Mouse (Mus musculus) heart, embryonic 11.5 days (tissue): ENCODE measurements at regions not wholly inside any gene's neighbourhood (a gene's known extent, or its start where the extent isn't known, plus 50 kb on each side); places are given as distances from the start of the nearest gene placed in this dataset.
A peak's percentile ranks its signal among the peaks of the same experiment; 100 is the strongest.

Experiments
- ATAC-seq: fragments of 200-750 bp; cut with Nextera tagmentation; replicated peaks from 2 replicates; pipeline ENCODE4 v1.8.0; 2017; ENCODE audit warnings: moderate library complexity; ENCODE audit not compliant: insufficient number of reproducible peaks, low FRiP score, low TSS enrichment
- H3K27ac ChIP-seq: fragments of 300-500 bp; sonication (generic); 2 replicates; pipeline ENCODE4 v1.5.1; 2014; ENCODE audit warnings: mild to moderate bottlenecking, low read depth, low read length
- H3K27me3 ChIP-seq: fragments of 300-500 bp; sonication (generic); 2 replicates; pipeline ENCODE4 v1.6.1; 2014; ENCODE audit warnings: mild to moderate bottlenecking, low read length, mixed read lengths; ENCODE audit not compliant: control insufficient read depth, insufficient read depth
- H3K36me3 ChIP-seq: fragments of 300-500 bp; sonication (generic); 2 replicates; pipeline ENCODE4 v1.6.1; 2014; ENCODE audit warnings: mild to moderate bottlenecking, low read length, moderate library complexity, mixed read lengths; ENCODE audit not compliant: control insufficient read depth, insufficient read depth
- H3K4me1 ChIP-seq: fragments of 300-500 bp; sonication (generic); 2 replicates; pipeline ENCODE4 v1.6.1; 2014; ENCODE audit warnings: low read length; ENCODE audit not compliant: control insufficient read depth, insufficient read depth
- H3K4me2 ChIP-seq: fragments of 300-500 bp; sonication (generic); 2 replicates; pipeline ENCODE4 v1.6.1; 2014; ENCODE audit warnings: mild to moderate bottlenecking, moderate library complexity
- H3K4me3 ChIP-seq: fragments of 300-500 bp; sonication (generic); 2 replicates; pipeline ENCODE4 v1.5.1; 2014; ENCODE audit warnings: low read depth, low read length
- H3K9ac ChIP-seq: fragments of 300-500 bp; sonication (generic); 2 replicates; pipeline ENCODE4 v1.6.1; 2014; ENCODE audit warnings: mild to moderate bottlenecking, low read depth, low read length, moderate library complexity
- H3K9me3 ChIP-seq: fragments of 300-500 bp; sonication (generic); replicated peaks from 2 replicates; pipeline ENCODE4 v1.6.1; 2016; ENCODE audit warnings: low read length; ENCODE audit not compliant: control insufficient read depth
- WGBS: fragments of 180-500 bp; shearing (Covaris S2); extraction: QIAGEN DNeasy Blood & Tissue Kit; methylation state at CpG from one replicate; pipeline ENCODE4 v1.1.7; 2014; ENCODE audit not compliant: insufficient replicate concordance; 5-methylcytosine and 5-hydroxymethylcytosine counted together

DNA sequence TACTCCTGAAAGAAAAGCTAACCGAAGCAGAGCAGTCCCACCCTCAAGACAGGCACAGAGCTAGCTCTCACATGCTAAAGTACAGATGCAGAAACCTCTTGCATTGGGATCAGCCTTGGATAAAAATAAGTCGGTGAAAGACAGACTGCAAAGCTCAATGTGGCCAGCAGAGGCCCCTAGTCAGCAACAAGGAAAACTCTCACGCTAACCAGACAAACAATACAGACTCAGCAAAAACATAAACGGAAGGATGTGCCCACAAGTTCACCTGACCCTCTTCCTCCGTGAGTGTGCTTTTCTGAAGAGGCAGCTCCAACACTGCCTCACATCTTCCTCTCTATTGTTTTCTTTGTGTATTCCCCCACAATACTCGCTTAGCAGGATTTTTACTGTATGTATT lies 77.8 kb downstream of the Rpia start:
- Histone ChIP-seq H3K4me2 (peak overlapping the region; percentile 45), H3K9me3 (no peaks in the 10 kb centered on the region), H3K36me3 (no peaks in the 10 kb centered on the region), H3K27ac (no peak overlapping the region), H3K4me1 (peaks cover 4% of the 10 kb centered on the region; the same call in 1 of the 2 replicates), H3K27me3 (no peaks in the 10 kb centered on the region), H3K9ac (no peak overlapping the region), H3K4me3 (no peak overlapping the region)
- 7% methylated on average over 6 of the region's 6 CpGs for WGBS
- no peak for ATAC-seq

DNA sequence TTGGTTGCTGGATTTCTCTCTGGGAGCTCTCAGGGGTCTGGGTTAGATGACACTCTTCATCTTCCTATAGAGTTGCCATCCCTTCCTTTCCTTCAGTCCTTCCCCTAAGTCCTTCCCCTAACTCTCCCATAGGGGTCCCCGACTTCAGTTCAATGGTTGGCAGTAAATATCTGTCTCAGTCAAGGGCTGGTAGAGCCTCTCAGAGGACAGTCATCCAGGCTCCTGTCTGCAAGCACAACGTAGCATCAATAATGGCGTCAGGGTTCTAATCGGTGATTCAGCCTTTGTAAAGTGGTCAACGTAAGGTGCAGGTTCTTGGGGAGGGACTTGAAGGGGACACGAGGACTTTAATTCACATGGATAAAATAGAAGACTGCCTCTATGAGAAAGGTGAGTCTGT lies 78.4 kb downstream of the Rpia start:
- no peak overlapping the region for H3K9ac ChIP-seq
- no peak overlapping the region for H3K4me3 ChIP-seq
- no peaks in the 10 kb centered on the region for H3K36me3 ChIP-seq
- H3K27ac ChIP-seq: no peak overlapping the region
- 69% methylated on average over 6 of the region's 6 CpGs for WGBS
- no peaks in the 10 kb centered on the region for H3K9me3 ChIP-seq
- H3K4me1 ChIP-seq: peaks cover 4% of the 10 kb centered on the region; the same call in 1 of the 2 replicates
- ATAC-seq: no peak
- H3K4me2 ChIP-seq: no peak overlapping the region
- no peaks in the 10 kb centered on the region for H3K27me3 ChIP-seq

DNA sequence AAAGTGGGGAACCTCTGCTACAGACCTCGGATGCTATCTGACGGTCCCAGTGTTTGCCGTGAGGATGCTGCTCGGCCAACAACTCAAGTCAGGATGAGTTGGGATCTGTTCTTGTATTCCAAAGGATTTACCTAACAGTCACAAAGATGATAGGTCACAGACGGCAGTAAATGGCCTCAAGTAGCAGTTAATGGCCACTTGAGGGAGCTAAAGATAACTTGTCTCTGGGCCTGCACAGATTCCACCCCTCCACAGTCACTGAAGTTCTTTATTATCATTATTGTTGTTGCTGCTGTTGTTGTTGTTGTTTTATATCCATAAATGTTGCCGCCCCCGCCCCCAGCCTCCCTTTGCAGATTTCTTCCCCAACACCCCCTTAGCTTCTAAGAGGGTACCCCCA lies 78.9 kb downstream of the Rpia start:
- ATAC-seq: no peak
- no peak overlapping the region for H3K27ac ChIP-seq
- H3K4me3 ChIP-seq: no peak overlapping the region
- H3K36me3 ChIP-seq: no peaks in the 10 kb centered on the region
- 27% methylated on average over 7 of the region's 7 CpGs for WGBS
- no peaks in the 10 kb centered on the region for H3K9me3 ChIP-seq
- H3K27me3 ChIP-seq: no peaks in the 10 kb centered on the region
- H3K4me1 ChIP-seq: peaks cover 4% of the 10 kb centered on the region; the same call in 1 of the 2 replicates
- no peak overlapping the region for H3K9ac ChIP-seq
- H3K4me2 ChIP-seq: no peak overlapping the region

DNA sequence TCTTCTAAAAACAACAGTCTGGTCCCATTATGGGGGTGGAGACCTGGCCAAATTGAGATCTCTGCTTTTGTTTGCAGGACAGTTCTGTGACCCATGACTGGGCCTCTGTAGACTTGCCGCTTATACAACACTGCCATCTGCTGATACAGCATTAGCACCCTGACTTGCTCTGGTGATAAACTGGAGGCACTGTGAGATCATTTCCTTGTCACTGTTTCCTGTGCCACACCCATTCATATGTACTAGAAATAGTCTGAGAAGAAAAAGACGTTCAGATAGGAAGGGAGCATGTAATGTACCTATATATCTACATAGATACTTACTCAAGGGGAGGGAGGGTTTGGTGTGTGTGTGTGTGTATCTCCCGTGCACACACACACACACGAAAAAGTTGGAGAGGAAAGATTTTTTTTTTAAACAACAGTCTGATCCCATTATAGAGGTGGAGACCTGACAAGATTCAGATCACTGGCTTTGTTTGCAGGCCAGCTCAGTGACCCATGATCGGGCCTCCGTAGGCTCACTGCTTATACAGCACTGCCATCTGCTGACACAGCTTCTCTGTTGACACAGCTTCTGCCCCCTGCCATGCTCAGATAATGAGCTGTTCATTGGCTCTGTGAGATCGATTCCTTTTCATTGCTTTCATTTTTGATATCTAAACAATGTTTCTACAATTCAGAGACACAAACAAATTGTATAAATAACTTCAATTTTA lies 82.5 kb downstream of the Rpia start:
- Histone ChIP-seq H3K4me2 (peak overlapping the region; percentile 52), H3K36me3 (no peaks in the 10 kb centered on the region), H3K27ac (peak overlapping the region; percentile 29; the same call in 1 of the 2 replicates), H3K9me3 (no peaks in the 10 kb centered on the region), H3K4me3 (peak overlapping the region; percentile 14; the same call in 1 of the 2 replicates), H3K27me3 (no peaks in the 10 kb centered on the region), H3K4me1 (peaks cover 4% of the 10 kb centered on the region; the same call in 1 of the 2 replicates), H3K9ac (no peak overlapping the region)
- peak; percentile 78 for ATAC-seq
- 12% methylated on average over 7 of the region's 7 CpGs for whole genome bisulfite sequencing

DNA sequence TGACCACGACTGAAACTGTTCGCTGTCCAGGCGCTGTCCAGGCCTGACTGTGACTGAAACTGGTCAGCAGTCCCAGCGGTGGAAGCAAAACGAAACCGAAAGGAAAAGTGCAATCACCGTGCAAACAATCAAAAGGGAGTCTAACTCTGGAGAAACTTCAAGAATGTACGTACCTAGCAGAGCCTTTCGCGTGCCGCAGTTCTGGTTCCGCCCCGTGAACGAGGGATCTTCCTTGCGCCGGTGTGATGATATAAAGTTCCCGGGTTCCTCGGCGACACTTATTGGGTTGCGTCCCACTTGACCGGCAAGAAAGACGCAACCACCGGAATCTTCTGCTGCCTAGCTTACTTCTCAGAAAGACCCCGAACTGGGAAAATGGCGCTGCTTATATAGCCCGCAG lies 96.4 kb downstream of the Rpia start:
- Histone ChIP-seq H3K9ac (no peak overlapping the region), H3K4me3 (no peak overlapping the region), H3K9me3 (no peaks in the 10 kb centered on the region), H3K27ac (no peak overlapping the region), H3K4me2 (no peak overlapping the region), H3K4me1 (no peaks in the 10 kb centered on the region), H3K36me3 (no peaks in the 10 kb centered on the region), H3K27me3 (no peaks in the 10 kb centered on the region)
- WGBS: 93% methylated on average over 26 of the region's 26 CpGs
- no peak for ATAC-seq
